Mouse (Mus musculus) hindlimb bud, embryonic 11.5 days (tissue): ENCODE measurements at regions not wholly inside any gene's neighbourhood (a gene's known extent, or its start where the extent isn't known, plus 50 kb on each side); places are given as distances from the start of the nearest gene placed in this dataset.

Source experiments
- DNase-seq: peaks from one replicate; pipeline ENCODE4 v3.0.0-alpha.2; 2012; ENCODE audit warnings: low read depth, low spot score; ENCODE audit errors: extremely low spot score

GRCm38 (mm10) chr13:44376160-44376488, 353.1 kb upstream of the Jarid2 start:
- DNase-seq, result no peak

DNA sequence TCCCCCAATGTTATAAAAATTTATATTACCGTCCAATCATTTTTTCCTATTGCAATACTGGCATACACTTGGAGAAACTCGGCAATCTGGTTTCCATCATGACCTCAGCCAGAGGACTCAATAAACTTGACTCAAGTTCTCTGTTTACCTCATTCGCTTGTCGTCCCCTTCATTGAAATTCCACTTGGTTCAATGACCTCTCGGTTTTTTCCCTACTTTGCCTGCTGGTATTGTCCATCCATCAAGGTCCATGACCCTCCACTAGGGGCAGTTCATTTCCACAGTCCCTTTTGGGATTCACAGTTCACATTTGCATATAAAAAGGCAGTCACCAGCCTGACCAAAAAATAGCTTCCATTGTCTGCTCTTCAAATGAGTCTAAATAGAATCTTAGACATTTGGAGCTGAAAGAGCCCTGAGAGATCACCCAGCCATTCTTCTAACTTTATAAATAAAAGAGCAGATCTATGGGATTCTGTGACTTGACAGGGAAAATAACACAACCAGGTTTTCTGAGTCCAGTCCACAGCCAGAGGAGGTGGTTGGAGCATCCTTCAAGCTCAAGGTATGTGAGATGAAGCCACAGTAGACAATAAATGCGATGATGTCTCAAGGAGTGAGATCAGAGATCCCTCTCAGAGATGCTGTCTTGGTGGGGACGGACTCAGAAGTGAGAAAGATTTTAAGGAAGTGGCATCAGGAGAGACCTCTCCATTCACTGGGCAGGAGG, 347.4 kb upstream of the Jarid2 start:
- no peak for DNase-seq

DNA sequence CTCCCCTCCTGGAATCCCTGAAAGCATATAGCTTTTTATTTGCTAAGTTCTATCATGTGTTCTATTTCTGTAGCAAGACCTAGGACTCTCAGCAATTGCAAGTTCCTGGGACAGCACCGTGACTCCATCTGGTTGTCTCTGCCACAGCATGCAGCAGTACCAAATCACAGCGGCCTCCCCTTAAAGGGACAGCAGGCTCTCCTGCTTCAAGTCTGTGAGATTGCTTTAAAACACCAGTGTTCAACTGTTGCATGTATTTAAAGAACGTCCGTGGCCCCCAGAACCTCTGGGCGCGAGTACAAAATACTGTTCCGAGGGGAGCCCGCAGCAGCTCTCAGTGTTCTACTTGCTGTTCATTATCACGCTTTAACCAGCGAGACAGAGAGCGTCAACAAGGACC, 346.0 kb upstream of the Jarid2 start:
- no peak for DNase-seq

- no peak for DNase-seq
These were observed 342.5 kb upstream of the Jarid2 start for GRCm38 (mm10) chr13:44386767-44387166.

DNA sequence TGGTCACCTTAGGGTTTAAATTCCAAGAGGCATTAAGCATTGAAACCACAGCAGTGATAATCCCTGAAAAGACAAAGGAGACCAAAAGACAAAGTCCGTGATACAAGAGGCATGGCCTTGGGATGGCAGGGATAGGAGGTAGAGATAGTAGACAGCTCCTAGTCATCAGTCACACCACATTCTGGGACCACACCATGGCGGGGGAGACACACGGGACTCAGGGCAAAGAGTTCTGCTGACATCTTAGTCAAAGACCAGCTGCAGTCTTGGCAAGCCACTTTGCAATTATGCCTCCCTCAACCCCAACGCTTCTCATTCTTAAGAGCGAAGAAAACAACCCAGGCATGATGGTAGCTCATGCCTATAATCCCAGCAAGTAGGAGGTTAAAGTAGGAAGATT, 339.6 kb upstream of the Jarid2 start:
- no peak for DNase-seq

DNA sequence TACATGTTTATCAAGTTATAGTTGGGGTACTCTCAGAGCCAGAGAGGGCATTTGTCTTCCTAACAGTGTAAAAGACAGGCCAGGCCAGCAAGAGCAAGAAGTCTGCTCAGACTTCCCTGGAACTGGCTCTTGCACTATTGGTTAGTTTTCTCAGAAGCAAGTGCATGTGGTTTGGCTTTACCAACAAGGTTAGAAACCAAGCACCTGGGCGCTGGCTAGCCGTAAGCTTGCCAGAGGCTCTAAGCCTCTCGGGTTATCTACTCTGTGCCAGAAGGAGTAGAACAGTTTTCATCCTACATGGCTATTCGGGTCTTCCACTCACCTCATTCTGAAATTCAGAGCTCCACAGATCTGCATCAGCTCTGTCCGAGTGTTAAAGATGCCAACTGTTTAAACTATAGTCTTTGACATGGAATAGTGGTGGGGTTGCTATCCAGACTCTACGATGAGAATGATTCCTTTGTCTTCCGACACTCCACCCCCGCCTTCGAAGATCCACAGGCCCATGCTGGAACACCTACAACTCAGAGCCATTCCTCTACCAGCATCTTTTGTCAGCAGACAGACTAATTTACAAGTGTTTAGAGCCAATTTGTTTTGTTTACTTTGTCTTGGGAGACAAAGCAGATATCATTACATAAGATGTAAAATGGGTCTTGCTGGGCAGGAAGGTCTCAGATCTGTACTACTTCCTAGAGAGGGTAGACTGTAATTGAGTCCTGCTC, 338.4 kb upstream of the Jarid2 start:
- no peak for DNase-seq

DNA sequence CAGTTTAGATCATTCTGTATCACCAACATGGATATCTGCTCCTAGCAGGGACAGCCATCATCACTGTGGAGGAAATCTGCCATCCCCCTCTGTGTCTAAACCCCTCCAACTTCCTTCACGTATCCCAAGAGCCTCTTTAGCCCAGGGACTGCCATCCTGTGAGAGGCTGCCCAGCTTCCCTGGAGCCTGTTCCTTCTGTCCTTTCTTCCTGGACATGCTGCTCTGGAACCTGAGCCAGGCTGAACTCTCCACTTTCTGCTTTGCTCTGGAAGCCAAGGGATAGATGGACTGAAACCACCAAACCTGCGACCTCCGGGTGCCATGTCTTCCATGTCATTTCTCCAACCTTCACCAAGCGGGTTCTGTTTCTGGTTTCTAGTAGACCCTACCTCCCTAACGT, 335.3 kb upstream of the Jarid2 start:
- DNase-seq, result no peak

- no peak for DNase-seq
These were observed 330.5 kb upstream of the Jarid2 start for GRCm38 (mm10) chr13:44398613-44399369.

- DNase-seq, result no peak
These were observed 329.9 kb upstream of the Jarid2 start for GRCm38 (mm10) chr13:44399370-44399685.

DNA sequence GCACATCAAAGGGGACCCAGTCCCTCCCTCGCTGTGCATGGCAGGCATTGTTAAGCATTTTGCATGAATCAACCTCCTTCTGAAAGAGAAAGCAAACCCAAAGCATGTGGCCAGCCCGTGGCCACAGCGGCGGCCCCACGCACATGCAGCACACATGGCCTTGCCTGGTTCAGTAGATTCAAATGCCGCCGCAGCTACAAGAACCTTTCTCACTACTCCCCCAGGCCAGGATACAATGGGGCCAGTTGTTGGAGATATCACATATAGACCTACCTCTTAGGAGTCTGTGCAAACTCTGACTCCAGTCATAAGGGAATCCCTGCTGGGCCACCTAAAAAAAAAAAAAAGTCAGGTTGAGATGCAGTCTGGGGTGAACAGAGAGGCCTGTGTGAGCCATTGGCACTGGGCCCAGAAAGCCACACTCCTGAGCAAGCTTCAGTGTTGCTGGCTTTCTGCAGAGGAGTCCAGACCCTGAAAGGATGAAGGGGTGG, 329.4 kb upstream of the Jarid2 start:
- no peak for DNase-seq

DNA sequence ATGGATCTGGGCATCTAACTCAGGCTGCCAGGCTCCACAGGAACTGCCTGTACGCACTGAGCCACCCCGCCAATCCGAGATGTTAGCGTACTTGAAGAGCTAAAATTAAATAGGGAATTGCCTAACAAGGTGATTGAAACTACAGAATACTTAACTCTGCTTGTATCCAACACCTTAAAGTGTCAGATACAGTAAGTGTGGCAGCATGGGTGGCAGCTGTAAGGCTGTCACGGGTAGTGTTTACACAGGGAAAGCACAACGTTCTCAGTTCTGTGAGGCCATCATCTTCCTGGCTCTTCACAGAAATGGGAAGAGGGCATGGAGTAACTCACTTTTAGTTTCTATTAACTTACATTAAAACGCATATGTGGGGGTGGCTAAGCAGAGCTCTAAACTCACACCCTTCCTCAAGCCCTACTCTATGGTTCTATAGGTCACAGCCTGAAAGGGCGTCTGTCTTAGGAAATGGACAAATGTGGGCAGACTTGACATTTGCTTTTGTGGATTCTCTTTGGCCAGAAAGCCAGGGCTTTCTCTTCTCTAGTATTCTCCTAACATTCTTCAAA, 325.2 kb upstream of the Jarid2 start:
- no peak for DNase-seq

- DNase-seq, result no peak
These were observed 322.0 kb upstream of the Jarid2 start for GRCm38 (mm10) chr13:44407307-44407706.

DNA sequence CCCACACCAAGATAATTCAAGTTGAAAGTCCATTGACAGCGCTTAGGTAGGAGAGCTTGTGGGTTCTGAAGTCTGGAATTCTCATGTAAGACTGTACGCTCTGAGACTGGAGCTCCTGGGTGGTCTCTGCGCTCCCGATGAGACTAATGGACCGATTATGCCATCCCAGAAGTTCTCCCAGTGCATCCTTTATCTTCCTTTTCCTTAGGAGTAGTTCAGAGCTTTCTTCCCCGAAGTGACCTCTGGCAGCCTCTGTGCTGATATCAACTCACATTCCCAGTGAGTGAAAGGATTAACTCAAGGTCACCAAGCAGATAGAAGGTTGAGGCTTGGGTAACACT, 320.7 kb upstream of the Jarid2 start:
- no peak for DNase-seq

DNA sequence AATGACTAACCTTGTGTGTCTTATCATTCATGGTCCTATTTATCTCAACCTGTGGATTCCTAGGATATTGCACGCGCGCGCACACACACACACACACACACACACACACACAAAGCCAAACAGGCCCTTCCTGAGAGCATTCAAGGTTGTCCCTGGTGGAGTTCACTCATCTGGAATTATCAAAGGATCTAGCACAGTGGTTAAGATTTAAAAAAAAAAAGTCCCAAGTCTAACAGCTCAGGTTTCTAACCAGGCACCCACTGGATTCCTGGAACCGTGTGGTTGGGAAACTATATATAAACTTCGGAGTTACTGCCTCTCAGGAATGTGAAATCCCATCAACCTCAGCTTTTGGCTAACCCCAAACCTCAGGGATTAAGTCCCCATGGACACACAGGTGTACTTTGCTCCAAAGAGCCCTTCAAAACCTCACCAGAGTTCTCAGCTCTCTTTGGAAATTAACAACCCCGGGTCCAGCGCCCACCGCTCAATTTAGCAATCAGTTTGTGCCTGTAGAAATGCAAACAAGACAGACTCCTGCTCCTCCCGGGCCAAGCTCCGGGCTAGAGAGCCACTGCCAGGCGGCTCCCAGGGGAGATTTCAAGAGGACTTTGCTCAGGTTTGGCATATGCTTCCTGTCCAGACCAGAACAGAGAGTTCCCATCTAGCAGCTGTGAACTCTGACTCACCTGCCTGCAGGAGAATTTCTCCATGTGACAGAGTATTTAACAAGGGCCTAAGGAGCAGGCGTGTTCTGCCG, 320.1 kb upstream of the Jarid2 start:
- DNase-seq, result no peak

DNA sequence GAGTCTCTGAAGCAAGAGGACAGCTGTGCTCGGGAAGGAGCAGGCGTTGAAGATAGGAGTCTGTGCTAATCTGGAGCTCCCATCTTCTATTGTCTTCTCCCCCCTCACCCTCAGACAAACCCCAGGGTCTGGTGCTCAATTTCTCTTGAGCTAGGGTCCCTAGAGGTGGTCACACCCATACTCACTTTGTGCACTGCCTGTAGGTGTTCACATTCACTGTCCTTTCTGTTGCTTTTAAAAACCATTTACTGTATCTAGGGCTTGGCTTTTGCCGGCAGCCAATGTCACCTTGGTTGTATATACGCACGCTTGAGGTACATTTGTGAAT, 319.6 kb upstream of the Jarid2 start:
- no peak for DNase-seq

GRCm38 (mm10) chr13:44411781-44412496, 317.3 kb upstream of the Jarid2 start:
- DNase-seq, result no peak

DNA sequence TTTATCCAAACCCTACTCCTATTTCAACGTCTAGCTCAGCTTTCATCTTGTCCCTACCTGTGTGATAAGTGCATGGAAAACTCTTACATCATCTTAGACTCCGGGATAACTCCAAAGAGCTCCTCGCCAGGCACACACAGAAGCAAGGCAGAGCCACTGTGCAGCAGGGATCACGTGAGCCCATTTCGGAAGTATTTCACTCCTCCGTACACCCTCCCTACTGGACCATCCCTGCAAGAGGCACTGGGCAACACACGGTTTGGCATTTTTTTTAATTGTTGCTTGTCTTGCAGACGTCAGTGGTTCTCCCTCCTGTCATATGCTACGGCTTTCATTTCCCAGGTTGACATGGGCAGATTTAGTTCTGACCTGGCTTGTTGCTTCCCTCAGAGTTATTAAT, 316.0 kb upstream of the Jarid2 start:
- no peak for DNase-seq

DNA sequence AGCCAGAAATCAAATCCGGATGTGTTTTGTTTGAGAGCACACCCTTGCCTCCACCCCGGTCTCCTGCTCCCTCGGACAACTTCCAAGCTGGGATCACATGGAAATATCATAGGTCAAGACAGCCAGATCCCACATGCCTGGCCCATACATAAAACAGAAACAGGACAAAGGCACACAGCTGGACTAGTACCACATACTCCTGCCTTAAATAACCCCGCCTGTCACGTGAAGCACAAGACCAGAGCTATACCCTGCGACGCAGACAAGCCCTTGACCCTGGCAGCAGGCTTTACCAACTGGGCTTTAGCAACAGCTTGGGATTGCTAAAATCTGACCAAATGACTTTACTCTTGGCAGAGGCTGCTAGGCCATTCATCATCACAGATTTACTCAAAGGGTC, 313.3 kb upstream of the Jarid2 start:
- DNase-seq, result no peak

- DNase-seq, result peak; percentile 56
These were observed 312.3 kb upstream of the Jarid2 start for GRCm38 (mm10) chr13:44416986-44417385.

DNA sequence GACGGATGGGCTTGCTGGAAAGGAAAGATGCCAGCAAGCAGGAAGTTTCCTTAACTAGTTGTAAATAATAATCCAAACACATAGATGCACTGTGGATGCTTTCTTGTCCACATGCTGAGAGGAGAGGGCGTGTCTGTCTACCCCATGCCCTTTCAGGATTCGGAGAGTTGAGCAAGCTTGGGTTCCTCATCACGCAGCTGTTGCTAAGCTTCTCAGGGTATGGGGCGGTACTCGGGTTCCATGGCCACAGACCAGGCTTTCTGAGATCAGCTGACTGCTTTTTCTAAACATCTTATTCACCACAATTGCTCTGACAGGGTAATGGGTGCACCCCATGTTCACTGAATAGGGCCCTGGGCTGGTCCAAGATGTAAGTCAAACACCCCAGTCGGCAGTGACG, 310.2 kb upstream of the Jarid2 start:
- DNase-seq, result no peak
